Mouse (Mus musculus) intestine, postnatal 0 days (tissue): ENCODE results near the gene Cntn5. TPM values are rescaled to one million over a fixed set of nuclear protein-coding genes. Genes with fewer than 3 reads are reported as not detected.

ENCODE experiments used
- ATAC-seq: fragments of 200-750 bp; cut with Nextera tagmentation; 2 replicates; pipeline ENCODE4 v1.8.0; 2017; ENCODE audit warnings: mild to moderate bottlenecking, moderate TSS enrichment, moderate library complexity
- H3K27ac ChIP-seq: fragments of 300-500 bp; sonication (generic); 2 replicates; pipeline ENCODE4 v1.5.1; 2014; ENCODE audit warnings: mild to moderate bottlenecking, low read depth, low read length, moderate library complexity
- H3K27me3 ChIP-seq: fragments of 300-500 bp; sonication (generic); replicated peaks from 2 replicates; pipeline ENCODE4 v1.6.1; 2014; ENCODE audit warnings: low read length, mixed read lengths; ENCODE audit not compliant: control insufficient read depth, insufficient read depth
- H3K36me3 ChIP-seq: fragments of 300-500 bp; sonication (generic); 2 replicates; pipeline ENCODE4 v1.6.1; 2014; ENCODE audit warnings: mild to moderate bottlenecking, moderate library complexity; ENCODE audit not compliant: control insufficient read depth, insufficient read depth
- H3K4me1 ChIP-seq: fragments of 300-500 bp; sonication (generic); replicated peaks from 2 replicates; pipeline ENCODE4 v1.6.1; 2014; ENCODE audit warnings: antibody characterized with exemption, low read length, mixed read lengths; ENCODE audit not compliant: control insufficient read depth, insufficient read depth
- H3K4me2 ChIP-seq: fragments of 300-500 bp; sonication (generic); replicated peaks from 2 replicates; pipeline ENCODE4 v1.6.1; 2014; ENCODE audit warnings: low read depth, mild to moderate bottlenecking, moderate library complexity
- H3K4me3 ChIP-seq: fragments of 300-500 bp; sonication (generic); 2 replicates; pipeline ENCODE4 v1.5.1; 2014; ENCODE audit warnings: low read depth, low read length
- H3K9ac ChIP-seq: fragments of 300-500 bp; sonication (generic); 2 replicates; pipeline ENCODE4 v1.6.1; 2014; ENCODE audit warnings: mild to moderate bottlenecking, low read depth, low read length
- H3K9me3 ChIP-seq: fragments of 300-500 bp; sonication (generic); 2 replicates; pipeline ENCODE4 v1.6.1; 2016; ENCODE audit warnings: mixed run types; ENCODE audit not compliant: control insufficient read depth
- CTCF ChIP-seq: sonication (generic); IDR thresholded peaks from 2 replicates; pipeline ENCODE4 v1.5.1; 2016; ENCODE audit warnings: low read depth, mild to moderate bottlenecking, control low read depth, antibody characterized with exemption, moderate library complexity
- WGBS: fragments of 180-500 bp; shearing (Covaris S2); extraction: QIAGEN DNeasy Blood & Tissue Kit; methylation state at CpG from one replicate; pipeline ENCODE4 v1.1.7; 2014; 5-methylcytosine and 5-hydroxymethylcytosine counted together
- polyA plus RNA-seq: library from polyadenylated mRNA; unstranded; fragments of >200 nt; fragmentation: Nextera tagmentation; extraction: Ambion mirVana; gene quantifications from 2 replicates; pipeline ENCODE4 v1.2.1, GENCODE M21; 2015

Gene Cntn5
- polyA plus RNA-seq, 1 experiment from 2014 or later, result 0.87 TPM

GRCm38 (mm10) chr9:10722121-10722520 is 182.5 kb downstream of the Cntn5 start:
- Histone ChIP-seq H3K4me3 (no peak overlapping the region), H3K4me2 (no peak overlapping the region), H3K4me1 (no peaks in the 10 kb centered on the region), H3K27me3 (no peaks in the 10 kb centered on the region), H3K9ac (no peak overlapping the region), H3K27ac (no peak overlapping the region), H3K9me3 (no peaks in the 10 kb centered on the region), H3K36me3 (no peaks in the 10 kb centered on the region)
- no peak for TF ChIP-seq CTCF
- ATAC-seq, result no peak
- WGBS, result 89% methylated on average over 4 of the region's 4 CpGs

DNA sequence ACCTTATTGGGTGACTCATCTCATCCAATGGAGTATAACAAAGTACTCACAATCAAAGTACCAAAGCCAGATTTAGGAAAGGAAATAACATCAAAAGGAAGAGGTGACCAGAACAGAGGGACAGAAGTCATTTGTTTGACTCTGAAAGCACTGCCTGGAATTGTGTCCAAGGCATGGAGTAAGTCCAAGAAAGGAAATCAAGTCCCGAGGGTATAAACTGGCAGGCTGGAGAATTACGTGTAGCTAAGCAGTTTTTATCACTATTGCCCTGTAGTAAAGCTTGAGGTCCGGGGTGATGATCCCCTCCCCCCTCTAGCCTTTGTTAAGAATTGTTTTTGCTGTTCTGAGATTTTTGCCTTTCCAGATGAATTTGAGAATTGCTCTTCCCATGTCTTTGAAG is 185.6 kb downstream of the Cntn5 start:
- Histone ChIP-seq H3K4me1 (no peaks in the 10 kb centered on the region), H3K4me3 (no peak overlapping the region), H3K9me3 (no peaks in the 10 kb centered on the region), H3K36me3 (no peaks in the 10 kb centered on the region), H3K27ac (no peak overlapping the region), H3K4me2 (no peak overlapping the region), H3K9ac (no peak overlapping the region), H3K27me3 (no peaks in the 10 kb centered on the region)
- no peak for TF ChIP-seq CTCF
- ATAC-seq, result no peak
- 54% methylated on average over 3 of the region's 3 CpGs for WGBS

DNA sequence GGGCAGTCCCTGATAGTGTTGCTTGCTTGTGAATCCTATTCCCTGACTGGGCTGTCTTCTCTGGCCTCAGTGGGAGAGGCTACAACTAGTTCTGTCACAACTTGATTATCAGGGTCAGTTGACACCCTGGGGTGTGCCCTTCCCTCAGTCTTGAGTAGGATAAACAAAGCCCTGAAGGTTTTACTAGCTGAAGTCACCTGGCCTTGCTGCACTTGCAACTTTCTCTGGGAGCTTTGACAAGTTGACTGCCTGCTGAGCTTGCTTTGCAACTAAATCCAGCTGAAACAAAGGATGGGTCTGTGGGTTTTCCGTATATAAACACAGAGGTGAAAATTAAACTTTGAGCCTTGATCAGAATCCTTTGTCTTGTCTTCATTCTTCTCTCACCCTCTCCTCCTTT is 190.9 kb downstream of the Cntn5 start:
- no peak for TF ChIP-seq CTCF
- ATAC-seq, result no peak
- Histone ChIP-seq H3K36me3 (no peaks in the 10 kb centered on the region), H3K9ac (no peak overlapping the region), H3K4me1 (no peaks in the 10 kb centered on the region), H3K4me3 (no peak overlapping the region), H3K9me3 (no peaks in the 10 kb centered on the region), H3K27me3 (no peaks in the 10 kb centered on the region), H3K27ac (no peak overlapping the region), H3K4me2 (no peak overlapping the region)
- WGBS, result 18% methylated on average over 1 of the region's 1 CpGs

GRCm38 (mm10) chr9:10681646-10682045 is 222.9 kb downstream of the Cntn5 start:
- no peak overlapping the region for H3K4me2 ChIP-seq
- H3K4me3 ChIP-seq, result no peak overlapping the region
- H3K36me3 ChIP-seq, result no peaks in the 10 kb centered on the region
- no peak overlapping the region for H3K9ac ChIP-seq
- no peaks in the 10 kb centered on the region for H3K9me3 ChIP-seq
- no peaks in the 10 kb centered on the region for H3K4me1 ChIP-seq
- no peaks in the 10 kb centered on the region for H3K27me3 ChIP-seq
- no peak for TF ChIP-seq CTCF
- no peak for ATAC-seq
- no peak overlapping the region for H3K27ac ChIP-seq

DNA sequence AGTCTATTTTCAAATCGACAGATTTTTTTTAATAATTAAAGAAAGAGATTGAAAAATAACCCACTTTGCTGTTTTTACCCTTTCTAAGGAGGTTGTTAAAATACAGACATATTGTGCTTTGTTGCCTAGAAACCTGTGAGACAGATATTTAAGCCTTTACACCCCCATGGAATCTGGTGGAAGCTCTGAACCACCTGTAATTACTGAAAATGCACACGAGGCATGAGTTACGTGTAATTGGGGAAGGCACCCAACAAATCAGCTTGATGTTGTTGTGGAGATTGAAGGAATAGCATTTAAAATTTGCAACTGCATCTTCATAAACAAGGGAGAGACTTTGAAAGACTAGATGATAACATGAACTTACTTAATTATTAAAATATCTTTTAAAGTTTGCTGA is 223.4 kb downstream of the Cntn5 start:
- H3K4me3 ChIP-seq, result no peak overlapping the region
- H3K4me1 ChIP-seq, result no peaks in the 10 kb centered on the region
- 91% methylated on average over 3 of the region's 3 CpGs for WGBS
- no peak for ATAC-seq
- H3K4me2 ChIP-seq, result no peak overlapping the region
- no peaks in the 10 kb centered on the region for H3K9me3 ChIP-seq
- no peak overlapping the region for H3K27ac ChIP-seq
- H3K36me3 ChIP-seq, result no peaks in the 10 kb centered on the region
- no peak for TF ChIP-seq CTCF
- no peaks in the 10 kb centered on the region for H3K27me3 ChIP-seq
- H3K9ac ChIP-seq, result no peak overlapping the region

DNA sequence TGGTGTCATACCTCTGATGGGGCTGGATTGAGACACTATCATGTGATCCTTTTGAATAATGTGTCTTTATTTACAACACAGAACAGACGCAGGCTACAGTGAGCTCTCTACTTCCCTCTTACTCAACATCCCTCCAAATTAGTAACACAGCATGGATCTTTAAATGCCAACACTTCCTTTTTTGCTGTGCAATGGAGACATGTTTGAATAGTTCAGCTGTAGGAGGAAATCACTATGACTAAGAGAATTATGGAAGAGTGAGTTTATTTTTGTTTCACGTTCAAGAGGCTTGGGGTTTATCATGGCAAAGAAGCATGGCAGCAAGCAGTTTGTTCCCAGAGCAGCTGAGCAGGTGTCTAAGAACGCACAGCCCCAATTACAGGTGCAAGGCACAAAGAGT is 235.9 kb downstream of the Cntn5 start:
- H3K9me3 ChIP-seq, result no peaks in the 10 kb centered on the region
- H3K4me3 ChIP-seq, result no peak overlapping the region
- WGBS, result 72% methylated on average over 3 of the region's 3 CpGs
- no peak overlapping the region for H3K4me2 ChIP-seq
- no peak for TF ChIP-seq CTCF
- no peak overlapping the region for H3K9ac ChIP-seq
- H3K27ac ChIP-seq, result no peak overlapping the region
- H3K36me3 ChIP-seq, result no peaks in the 10 kb centered on the region
- H3K27me3 ChIP-seq, result no peaks in the 10 kb centered on the region
- ATAC-seq, result no peak
- no peaks in the 10 kb centered on the region for H3K4me1 ChIP-seq

GRCm38 (mm10) chr9:10667438-10667837 is 237.1 kb downstream of the Cntn5 start:
- H3K4me2 ChIP-seq, result no peak overlapping the region
- TF ChIP-seq CTCF, result no peak
- WGBS, result 47% methylated on average over 4 of the region's 4 CpGs
- H3K27me3 ChIP-seq, result no peaks in the 10 kb centered on the region
- no peak for ATAC-seq
- no peak overlapping the region for H3K27ac ChIP-seq
- no peak overlapping the region for H3K4me3 ChIP-seq
- no peak overlapping the region for H3K9ac ChIP-seq
- H3K36me3 ChIP-seq, result no peaks in the 10 kb centered on the region
- H3K9me3 ChIP-seq, result no peaks in the 10 kb centered on the region
- H3K4me1 ChIP-seq, result no peaks in the 10 kb centered on the region
